ENCODE assay signal across 9 mouse cellular contexts in genomic region chr9:71663421-71664217, GRCm38 (mm10).
DNase-seq lines count a peak whose midpoint lies in the region; ATAC-seq and TF ChIP-seq lines count a peak whose summit lies in the region.
"Had no signal": no experiment of that assay in that cellular context is flagged by ENCODE, and none has a peak within 500 bp of the region (broad histone marks: within the 10 kb centered on the region; RNA-seq: fewer than 3 reads in every experiment).

No protein-coding gene starts in this region.

- H3K27ac ChIP-seq in CH12.LX (ENCODE audit: insufficient read depth, low read depth), result no peak overlapping the region
- peak overlapping the region; percentile 94 for H3K27ac ChIP-seq in kidney, embryonic 15.5 days
- peak overlapping the region; percentile 90 for H3K27ac ChIP-seq in lung, postnatal 0 days (ENCODE audit: low read length)
- H3K27ac ChIP-seq in forebrain, embryonic 13.5 days, result no peak overlapping the region
- no peak overlapping the region for H3K27ac ChIP-seq in hindbrain, postnatal 0 days
- H3K27ac ChIP-seq in midbrain, embryonic 13.5 days, result no peak overlapping the region
- H3K27ac ChIP-seq: neural tube, embryonic 13.5 days had no signal

- TF ChIP-seq RAD21 in CH12.LX (IDR thresholded peaks at IDR 0.05; ENCODE audit: low read depth, low read length), result no peak

- no peaks in the 10 kb centered on the region for H3K79me2 ChIP-seq in CH12.LX (replicated peaks; ENCODE audit: control insufficient read depth, extremely low read depth, insufficient read depth, poor library complexity, severe bottlenecking)

- no peaks in the 10 kb centered on the region for H3K36me3 ChIP-seq in CH12.LX (replicated peaks in 1 of 2; ENCODE audit: control insufficient read depth in 1 of 2, insufficient read depth in 1 of 2, low read length in 1 of 2)
- no peaks in the 10 kb centered on the region for H3K36me3 ChIP-seq in kidney, embryonic 15.5 days
- H3K36me3 ChIP-seq in lung, postnatal 0 days (ENCODE audit: insufficient read depth, low read length), result no peaks in the 10 kb centered on the region
- no peaks in the 10 kb centered on the region for H3K36me3 ChIP-seq in forebrain, embryonic 13.5 days (ENCODE audit: poor library complexity, severe bottlenecking)
- H3K36me3 ChIP-seq in hindbrain, postnatal 0 days (ENCODE audit: insufficient read depth, low read length), result no peaks in the 10 kb centered on the region
- no peaks in the 10 kb centered on the region for H3K36me3 ChIP-seq in midbrain, embryonic 13.5 days
- H3K36me3 ChIP-seq: neural tube, embryonic 13.5 days had no signal

- TF ChIP-seq POLR2A in CH12.LX (IDR thresholded peaks at IDR 0.05; ENCODE audit: low read depth, low read length), result no peak

- H3K27me3 ChIP-seq in CH12.LX (replicated peaks), result no peaks in the 10 kb centered on the region
- no peaks in the 10 kb centered on the region for H3K27me3 ChIP-seq in kidney, embryonic 15.5 days
- H3K27me3 ChIP-seq in lung, postnatal 0 days (replicated peaks; ENCODE audit: insufficient read depth, low read length), result no peaks in the 10 kb centered on the region
- H3K27me3 ChIP-seq in forebrain, embryonic 13.5 days, result no peaks in the 10 kb centered on the region
- no peaks in the 10 kb centered on the region for H3K27me3 ChIP-seq in hindbrain, postnatal 0 days (ENCODE audit: insufficient read depth, low read length)
- H3K27me3 ChIP-seq in midbrain, embryonic 13.5 days, result no peaks in the 10 kb centered on the region
- H3K27me3 ChIP-seq: neural tube, embryonic 13.5 days had no signal

- peak; percentile 91 for ATAC-seq in kidney, embryonic 15.5 days (replicated peaks; ENCODE audit: low FRiP score)
- ATAC-seq in lung, postnatal 0 days, result peak; percentile 85
- ATAC-seq in forebrain, embryonic 13.5 days, result no peak
- ATAC-seq in hindbrain, postnatal 0 days, result no peak; the same call in 1 of the 2 replicates
- ATAC-seq in midbrain, embryonic 13.5 days, result no peak

- in situ Hi-C loops in CH12.LX (cut with MboI; ENCODE audit: low pct_ligation_motif_present, low pct_unique_long_range_greater_than_20kb, low sequenced_read_pairs), result no loop called here

- DNase-seq in CH12.LX (ENCODE audit: extremely low read depth), result peak; percentile 35
- peak; percentile 22 to 34 for DNase-seq in heart, adult 9 months (ENCODE audit: low spot score in 2 of 2)
- DNase-seq in lung, postnatal 0 days (ENCODE audit: low spot score), result peak; percentile 98
- no peak for DNase-seq in hindbrain, postnatal 0 days (ENCODE audit: low spot score)
- DNase-seq: cerebellum, postnatal 14 days had no signal

- H3K4me3 ChIP-seq in CH12.LX (replicated peaks in 1 of 3; ENCODE audit: low read depth in 2 of 3, low read length in 2 of 3, poor library complexity in 1 of 3), result no peak overlapping the region
- no peak overlapping the region for H3K4me3 ChIP-seq in kidney, embryonic 15.5 days (replicated peaks)
- H3K4me3 ChIP-seq in lung, postnatal 0 days (ENCODE audit: low read depth, low read length), result no peak overlapping the region
- H3K4me3 ChIP-seq in forebrain, embryonic 13.5 days, result no peak overlapping the region
- no peak overlapping the region for H3K4me3 ChIP-seq in hindbrain, postnatal 0 days (ENCODE audit: low read length)
- H3K4me3 ChIP-seq in midbrain, embryonic 13.5 days (replicated peaks), result no peak overlapping the region
- H3K4me3 ChIP-seq: neural tube, embryonic 13.5 days had no signal

- no peak for TF ChIP-seq CTCF in CH12.LX (conservative IDR thresholded peaks at IDR 0.05 in 1 of 2, IDR thresholded peaks at IDR 0.05 in 1 of 2; ENCODE audit: low read depth in 2 of 2, low read length in 2 of 2)
- TF ChIP-seq CTCF in lung, postnatal 0 days (IDR thresholded peaks at IDR 0.05), result no peak
- no peak for TF ChIP-seq CTCF in hindbrain, postnatal 0 days (IDR thresholded peaks at IDR 0.05; ENCODE audit: low read depth)

- H3K4me2 ChIP-seq in CH12.LX (ENCODE audit: insufficient read depth, low read depth, poor library complexity, severe bottlenecking), result no peak overlapping the region
- H3K4me2 ChIP-seq in kidney, embryonic 15.5 days, result no peak overlapping the region
- H3K4me2 ChIP-seq in lung, postnatal 0 days (replicated peaks; ENCODE audit: low read depth, low read length), result no peak overlapping the region
- H3K4me2 ChIP-seq in forebrain, embryonic 13.5 days, result no peak overlapping the region
- no peak overlapping the region for H3K4me2 ChIP-seq in hindbrain, postnatal 0 days (ENCODE audit: low read depth, low read length)
- H3K4me2 ChIP-seq in midbrain, embryonic 13.5 days (replicated peaks), result no peak overlapping the region
- H3K4me2 ChIP-seq: neural tube, embryonic 13.5 days had no signal

- no peak overlapping the region for H3K9ac ChIP-seq in CH12.LX (ENCODE audit: insufficient read depth, low read depth)
- no peak overlapping the region for H3K9ac ChIP-seq in kidney, embryonic 15.5 days
- no peak overlapping the region for H3K9ac ChIP-seq in lung, postnatal 0 days (replicated peaks; ENCODE audit: low read depth)
- H3K9ac ChIP-seq in forebrain, embryonic 13.5 days, result no peak overlapping the region
- H3K9ac ChIP-seq in hindbrain, postnatal 0 days (replicated peaks; ENCODE audit: low read length), result no peak overlapping the region
- H3K9ac ChIP-seq in midbrain, embryonic 13.5 days (replicated peaks), result no peak overlapping the region
- H3K9ac ChIP-seq: neural tube, embryonic 13.5 days had no signal

- 37% methylated on average over 11 of the region's 11 CpGs for WGBS in kidney, embryonic 15.5 days
- 46% methylated on average over 11 of the region's 11 CpGs for WGBS in lung, postnatal 0 days
- 56% methylated on average over 11 of the region's 11 CpGs for WGBS in forebrain, embryonic 13.5 days
- WGBS in hindbrain, postnatal 0 days, result 71% methylated on average over 11 of the region's 11 CpGs
- WGBS in midbrain, embryonic 13.5 days, result 73% methylated on average over 11 of the region's 11 CpGs

- no peaks in the 10 kb centered on the region for H3K9me3 ChIP-seq in CH12.LX (replicated peaks; ENCODE audit: low read length)
- no peaks in the 10 kb centered on the region for H3K9me3 ChIP-seq in kidney, embryonic 15.5 days (replicated peaks)
- H3K9me3 ChIP-seq in lung, postnatal 0 days (ENCODE audit: low read length), result no peaks in the 10 kb centered on the region
- H3K9me3 ChIP-seq in forebrain, embryonic 13.5 days (replicated peaks), result no peaks in the 10 kb centered on the region
- no peaks in the 10 kb centered on the region for H3K9me3 ChIP-seq in hindbrain, postnatal 0 days (ENCODE audit: low read length)
- H3K9me3 ChIP-seq in midbrain, embryonic 13.5 days, result no peaks in the 10 kb centered on the region
- H3K9me3 ChIP-seq: neural tube, embryonic 13.5 days had no signal

- H3K4me1 ChIP-seq in CH12.LX (ENCODE audit: control insufficient read depth in 1 of 2, insufficient read depth in 2 of 2), result peaks cover 0 to 11% of the 10 kb centered on the region in 2 experiments; a peak in 2 of 4 replicates
- peaks cover 77% of the 10 kb centered on the region for H3K4me1 ChIP-seq in kidney, embryonic 15.5 days
- H3K4me1 ChIP-seq in lung, postnatal 0 days (ENCODE audit: insufficient read depth, low read depth, low read length), result peaks cover 23% of the 10 kb centered on the region; the same call in 1 of the 2 replicates
- 0 out of 2 replicates have a peak, but pooled peaks cover 11% of the 10 kb centered on the region for H3K4me1 ChIP-seq in forebrain, embryonic 13.5 days
- no peaks in the 10 kb centered on the region for H3K4me1 ChIP-seq in hindbrain, postnatal 0 days (ENCODE audit: insufficient read depth, low read length)
- H3K4me1 ChIP-seq in midbrain, embryonic 13.5 days (replicated peaks), result 0 out of 2 replicates have a peak, but pooled peaks cover 7% of the 10 kb centered on the region

- TF ChIP-seq EP300 in CH12.LX (IDR thresholded peaks at IDR 0.05; ENCODE audit: low read length), result no peak; the same call in 1 of the 2 replicates
- TF ChIP-seq EP300 in lung, postnatal 0 days (IDR thresholded peaks at IDR 0.05), result peak; percentile 97

- dilution Hi-C loops in CH12.LX (cut with MboI; ENCODE audit: extremely low pct_ligation_motif_present, extremely low pct_unique_long_range_greater_than_20kb, low sequenced_read_pairs), result no loop called here

TF ChIP-seq in CH12.LX, 34 proteins besides CTCF, POLR2A, EP300 and RAD21:
- TF ChIP-seq MYC (IDR thresholded peaks at IDR 0.05; ENCODE audit: low read depth, low read length) (peak; percentile 81; the same call in 1 of the 2 replicates), CHD2 (IDR thresholded peaks at IDR 0.05; ENCODE audit: low read length) (peak; percentile 72; the same call in 1 of the 2 replicates), GABPA (IDR thresholded peaks at IDR 0.05; ENCODE audit: insufficient replicate concordance, low read depth, low read length) (no peak), ZC3H11A (IDR thresholded peaks at IDR 0.05; ENCODE audit: low read depth, low read length) (no peak), BHLHE40 (IDR thresholded peaks at IDR 0.05; ENCODE audit: low read depth, low read length) (peak; percentile 55), KAT2A (IDR thresholded peaks at IDR 0.05; ENCODE audit: insufficient replicate concordance, low read length) (no peak), MAX (IDR thresholded peaks at IDR 0.05; ENCODE audit: low read length) (peak; percentile 80), MEF2A (IDR thresholded peaks at IDR 0.05; ENCODE audit: borderline replicate concordance, low read depth, low read length) (no peak), JUN (IDR thresholded peaks at IDR 0.05; ENCODE audit: insufficient read depth, low read depth, low read length) (peak; percentile 43; the same call in 1 of the 2 replicates)

Comparison
In these comparisons a context has a peak if more than half of its experiments do, and no peak if none do; other contexts are left out.
1. H3K27ac ChIP-seq: peak in kidney, embryonic 15.5 days (single experiment) and lung, postnatal 0 days (single experiment); none in CH12.LX (single experiment), forebrain, embryonic 13.5 days (single experiment), hindbrain, postnatal 0 days (single experiment) and midbrain, embryonic 13.5 days (single experiment).
2. ATAC-seq: peak in kidney, embryonic 15.5 days (single experiment) and lung, postnatal 0 days (single experiment); none in forebrain, embryonic 13.5 days (single experiment), hindbrain, postnatal 0 days (single experiment) and midbrain, embryonic 13.5 days (single experiment).